Mouse (Mus musculus) C2C12 (cell line): ENCODE data around the gene Etaa1. TPM values are rescaled to one million over a fixed set of nuclear protein-coding genes. Genes with fewer than 3 reads are reported as not detected.
"Not testable (repeated sequence)": the region's sequence is repeated elsewhere in the genome, so short reads cannot be mapped to it uniquely, and the experiment has no call there.

Experiments
- H3K27me3 ChIP-seq: one replicate; pipeline ENCODE4 v1.6.1; 2011; ENCODE audit not compliant: control insufficient read depth, insufficient read depth, insufficient read length
- H3K36me3 ChIP-seq: one replicate; pipeline ENCODE4 v1.6.1; 2011; ENCODE audit not compliant: control insufficient read depth, insufficient read depth
- H3K4me3 ChIP-seq: one replicate; pipeline ENCODE4 v1.5.1; 2011; ENCODE audit warnings: mild to moderate bottlenecking, control low read depth; ENCODE audit not compliant: poor library complexity, insufficient read depth, severe bottlenecking
- H3K79me2 ChIP-seq: one replicate; pipeline ENCODE4 v1.6.1; 2011; ENCODE audit not compliant: control insufficient read depth, insufficient read depth
- H3K79me3 ChIP-seq: one replicate; pipeline ENCODE4 v1.6.1; 2011; ENCODE audit warnings: low read depth, control low read depth
- H3ac ChIP-seq: one replicate; pipeline ENCODE3; 2011; ENCODE audit warnings: low read depth; ENCODE audit not compliant: control insufficient read depth, insufficient read length
- CEBPB ChIP-seq: IDR thresholded peaks from one replicate; pipeline ENCODE4 v1.6.1; 2011; ENCODE audit warnings: low read depth, mild to moderate bottlenecking, control low read depth, moderate library complexity
- CTCF ChIP-seq: IDR thresholded peaks from one replicate; pipeline ENCODE4 v1.5.1; 2011; ENCODE audit not compliant: control insufficient read depth, insufficient read depth, insufficient read length
- FOSL1 ChIP-seq: IDR thresholded peaks from one replicate; pipeline ENCODE4 v1.8.0; 2011; ENCODE audit warnings: mild to moderate bottlenecking, low read length; ENCODE audit not compliant: poor library complexity, insufficient read depth, severe bottlenecking
- MAX ChIP-seq: IDR thresholded peaks from one replicate; pipeline ENCODE4 v1.6.1; 2011; ENCODE audit warnings: mild to moderate bottlenecking, control low read depth
- MYOD1 ChIP-seq: IDR thresholded peaks from one replicate; pipeline ENCODE4 v1.6.1; 2011; ENCODE audit warnings: low read depth; ENCODE audit not compliant: control insufficient read depth, insufficient read length
- MYOG ChIP-seq: IDR thresholded peaks from one replicate; pipeline ENCODE4 v1.6.1; 2011; ENCODE audit not compliant: control insufficient read depth, insufficient read length; ENCODE audit errors: extremely low read depth
- USF1 ChIP-seq: IDR thresholded peaks from one replicate; pipeline ENCODE4 v1.6.1; 2011; ENCODE audit warnings: low read depth, mild to moderate bottlenecking, control low read depth, moderate library complexity
- polyA plus RNA-seq: library from polyadenylated mRNA; unstranded; fragments of >200 nt; fragmentation: generic; extraction: Trizol; gene quantifications from one replicate; pipeline ENCODE4 v1.2.1, GENCODE M21; 2012; ENCODE audit warnings: missing spikeins

Gene Etaa1
- polyA plus RNA-seq, 1 experiment = 2.4 TPM

DNA sequence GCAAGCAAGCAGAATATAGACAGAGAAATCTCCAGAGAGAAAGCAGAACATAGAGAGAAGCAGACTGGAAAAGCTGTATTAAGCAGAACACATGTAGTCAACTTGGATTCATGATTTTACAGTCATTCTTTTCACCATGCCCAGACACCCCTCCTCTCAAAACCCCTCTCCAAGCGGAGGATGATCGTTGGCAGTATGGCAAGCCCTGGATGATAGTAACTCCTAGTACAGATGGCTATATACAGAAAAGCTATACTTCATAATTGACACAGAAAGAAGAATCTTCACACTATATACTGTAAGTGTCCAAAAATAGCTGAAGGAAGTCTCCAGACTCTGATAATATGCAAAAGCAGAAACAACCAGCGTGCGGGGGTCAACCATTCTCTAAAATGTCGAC, 36.6 kb downstream of the Etaa1 start:
- Histone ChIP-seq H3K79me2 (no peaks in the 10 kb centered on the region), H3K36me3 (no peaks in the 10 kb centered on the region), H3K79me3 (no peaks in the 10 kb centered on the region), H3K4me3 (no peak overlapping the region), H3K27me3 (no peaks in the 10 kb centered on the region), H3ac (no peak overlapping the region)
- TF ChIP-seq USF1 = no peak
- TF ChIP-seq MYOD1 = no peak
- no peak for TF ChIP-seq FOSL1
- TF ChIP-seq MYOG = no peak
- no peak for TF ChIP-seq MAX
- no peak for TF ChIP-seq CTCF
- no peak for TF ChIP-seq CEBPB

DNA sequence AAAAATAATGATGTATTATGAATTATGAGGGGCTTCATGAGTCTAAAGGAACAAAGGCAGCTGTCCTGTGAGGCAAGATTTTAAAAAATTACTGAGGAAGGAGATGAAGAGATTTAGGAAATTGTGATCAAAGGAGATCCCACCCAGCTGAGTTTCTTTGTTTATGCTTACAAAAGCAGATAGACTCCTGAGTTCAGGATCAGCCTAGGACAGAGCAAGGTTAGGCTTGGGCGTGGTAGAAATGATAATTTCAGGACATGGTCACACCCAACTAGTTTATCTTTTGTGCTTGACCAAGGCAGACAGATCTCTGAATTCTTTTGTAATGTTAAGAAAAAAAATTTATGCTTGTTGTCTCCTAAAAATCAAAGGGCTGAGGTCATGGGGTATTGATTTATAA, 37.2 kb downstream of the Etaa1 start:
- no peak for TF ChIP-seq CEBPB
- TF ChIP-seq MYOG = no peak
- no peak for TF ChIP-seq MAX
- TF ChIP-seq CTCF = no peak
- no peak overlapping the region for H3ac ChIP-seq
- no peaks in the 10 kb centered on the region for H3K27me3 ChIP-seq
- no peaks in the 10 kb centered on the region for H3K79me3 ChIP-seq
- H3K36me3 ChIP-seq = no peaks in the 10 kb centered on the region
- no peak overlapping the region for H3K4me3 ChIP-seq
- H3K79me2 ChIP-seq = no peaks in the 10 kb centered on the region

DNA sequence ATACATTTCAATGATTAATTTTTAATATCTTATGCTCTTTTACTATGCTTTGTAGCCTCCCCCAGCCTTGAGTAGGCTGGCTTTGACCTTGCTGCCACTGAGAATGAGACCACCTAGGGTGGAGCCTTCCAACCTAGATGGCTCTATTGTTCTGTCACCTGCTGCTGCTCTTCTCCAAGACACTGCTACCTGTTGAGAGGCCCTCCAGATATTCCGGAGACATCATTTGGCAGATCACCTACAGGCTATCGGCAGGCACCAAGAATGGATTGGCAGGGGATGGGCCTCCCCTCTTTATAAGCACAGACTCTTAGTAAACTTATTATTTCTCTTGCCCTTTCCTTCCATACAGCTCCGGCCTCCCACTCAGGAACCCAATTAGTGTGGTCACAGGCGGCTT, 52.7 kb downstream of the Etaa1 start:
- H3K79me2 ChIP-seq, H3K79me3 ChIP-seq, H3K4me3 ChIP-seq, H3K36me3 ChIP-seq, H3K27me3 ChIP-seq, H3ac ChIP-seq: not testable (repeated sequence)
